Mouse (Mus musculus) adrenal gland, adult 8-10 months (tissue): ENCODE results near the gene Osgin1. TPM values are rescaled to one million over a fixed set of nuclear protein-coding genes. Genes with fewer than 3 reads are reported as not detected.

Source experiments
- DNase-seq: peaks from one replicate; pipeline ENCODE4 v3.0.0; 2022
- total RNA-seq, 4 experiments: library from RNA; stranded (reverse); gene quantifications; 2 replicates each; pipeline ENCODE4 v1.2.4; 2022

Osgin1 gene
- 100 to 1,000 TPM in 3 of 4 experiments, 10 to 100 TPM in 1; 77.7 to 149 (median 123) TPM for total RNA-seq

GRCm38 (mm10) chr8:119433582-119434174, at the start of gene Osgin1:
TSS of gene Osgin1 (plus strand) at chr8:119434124.
- DNase-seq: no peak

GRCm38 (mm10) chr8:119384478-119384877, 49.4 kb upstream of the Osgin1 start:
- DNase-seq: no peak

GRCm38 (mm10) chr8:119385854-119386253, 48.1 kb upstream of the Osgin1 start:
- DNase-seq: no peak

GRCm38 (mm10) chr8:119386988-119387387, 46.9 kb upstream of the Osgin1 start:
- no peak for DNase-seq

- no peak for DNase-seq
Observed at GRCm38 (mm10) chr8:119394097-119394496, 39.8 kb upstream of the Osgin1 start.

GRCm38 (mm10) chr8:119394524-119395026, 39.3 kb upstream of the Osgin1 start, which contains the start of gene Mlycd:
TSS of gene Mlycd (plus strand) at chr8:119394878.
- peak; percentile 88 for DNase-seq

GRCm38 (mm10) chr8:119395072-119395950, 38.6 kb upstream of the Osgin1 start:
- DNase-seq: no peak

GRCm38 (mm10) chr8:119398558-119398957, 35.4 kb upstream of the Osgin1 start:
- no peak for DNase-seq

- no peak for DNase-seq
Observed at GRCm38 (mm10) chr8:119399255-119399654, 34.7 kb upstream of the Osgin1 start.

GRCm38 (mm10) chr8:119400122-119400671, 33.7 kb upstream of the Osgin1 start:
- no peak for DNase-seq

- no peak for DNase-seq
Observed at GRCm38 (mm10) chr8:119400904-119401303, 33.0 kb upstream of the Osgin1 start.

- no peak for DNase-seq
Observed at GRCm38 (mm10) chr8:119403912-119404311, 30.0 kb upstream of the Osgin1 start.

- no peak for DNase-seq
Observed at GRCm38 (mm10) chr8:119404648-119405047, 29.3 kb upstream of the Osgin1 start.

- no peak for DNase-seq
Observed at GRCm38 (mm10) chr8:119408311-119408710, 25.6 kb upstream of the Osgin1 start.

- no peak for DNase-seq
Observed at GRCm38 (mm10) chr8:119412037-119412734, 21.7 kb upstream of the Osgin1 start.

GRCm38 (mm10) chr8:119412735-119413498, 21.0 kb upstream of the Osgin1 start:
- peak; percentile 66 for DNase-seq

GRCm38 (mm10) chr8:119413605-119414004, 20.3 kb upstream of the Osgin1 start:
- no peak for DNase-seq

- DNase-seq: no peak
Observed at GRCm38 (mm10) chr8:119420318-119420717, 13.6 kb upstream of the Osgin1 start.

- no peak for DNase-seq
Observed at GRCm38 (mm10) chr8:119421603-119422122, 12.3 kb upstream of the Osgin1 start.

GRCm38 (mm10) chr8:119422123-119422711, 11.7 kb upstream of the Osgin1 start:
- DNase-seq: no peak

- DNase-seq: peak; percentile 69
Observed at GRCm38 (mm10) chr8:119423631-119424141, 10.2 kb upstream of the Osgin1 start.
